Mouse (Mus musculus) lung, postnatal 36 days (tissue): ENCODE results near the gene Hist1h3i.

ENCODE experiments used
- DNase-seq: peaks from one replicate; pipeline ENCODE4 v3.0.0; 2022; ENCODE audit warnings: mixed read lengths

The Hist1h3i gene

DNA sequence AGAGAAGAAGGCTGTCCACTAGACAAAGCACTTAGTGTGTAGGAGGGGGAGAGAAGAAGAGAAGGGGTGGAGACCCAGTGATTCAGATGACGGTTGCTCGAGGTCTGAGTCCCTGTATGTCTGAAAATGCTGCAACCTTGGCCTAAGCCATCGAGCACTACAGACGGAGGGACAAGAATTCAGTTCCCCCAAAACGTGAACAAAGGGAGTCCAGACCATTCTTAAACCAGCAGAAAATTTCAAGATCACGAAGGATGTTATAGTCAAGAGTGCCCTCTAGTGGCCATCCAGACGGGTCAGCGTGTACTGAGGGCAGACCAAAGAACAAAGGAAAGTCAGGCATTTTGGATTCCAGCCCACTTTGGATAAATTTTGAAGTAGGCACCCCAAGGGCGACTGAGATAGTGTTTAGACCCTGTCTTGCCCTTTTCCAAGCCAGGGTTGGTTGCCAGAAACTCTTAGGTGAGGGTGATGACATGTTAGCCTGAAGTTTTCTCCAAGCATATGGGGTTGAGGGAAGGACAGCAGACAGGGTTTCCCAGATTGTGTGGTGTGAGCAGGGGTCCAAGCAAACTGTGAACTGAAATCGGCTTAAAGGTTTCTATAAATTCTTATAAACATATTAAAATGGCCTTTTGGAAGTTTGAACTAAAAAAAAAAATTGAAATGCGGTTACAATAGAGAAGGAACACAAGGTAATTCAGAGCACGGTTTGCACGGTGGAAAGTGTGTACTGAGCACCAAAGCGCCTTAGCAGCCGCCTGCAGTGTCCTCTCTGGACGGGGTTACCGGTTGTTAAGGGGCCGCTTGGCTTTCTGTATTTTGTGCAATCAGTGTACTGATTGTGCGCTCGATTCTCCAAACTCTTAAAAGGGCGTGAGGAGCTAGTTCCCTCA lies 48.9 kb downstream of the Hist1h3i start:
- DNase-seq = peak; percentile 92

DNA sequence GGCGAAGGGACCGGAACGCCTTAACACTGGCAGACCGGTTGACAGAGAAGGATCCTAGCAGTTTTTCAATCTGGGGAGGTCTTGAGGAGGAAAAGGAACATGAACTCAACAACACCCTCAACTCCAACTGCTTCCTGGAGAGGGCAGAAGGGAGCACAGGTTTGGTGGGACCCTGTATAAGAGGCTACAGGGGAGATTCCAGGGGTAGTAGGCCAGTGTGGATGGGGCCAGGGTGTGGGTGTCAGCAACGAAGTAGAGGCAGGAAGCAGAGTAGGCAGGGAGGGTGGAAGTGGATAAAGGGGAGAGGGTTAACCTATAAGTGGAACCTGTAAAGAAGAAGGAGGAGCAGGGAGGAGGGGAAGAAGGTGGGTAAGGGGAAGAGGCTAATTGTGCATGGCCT lies 49.7 kb downstream of the Hist1h3i start:
- no peak for DNase-seq
